Mouse (Mus musculus) embryo, embryonic 10 days (tissue): ENCODE measurements around the gene Bpifa6.
"Not testable (repeated sequence)": the region's sequence is repeated elsewhere in the genome, so short reads cannot be mapped to it uniquely, and the experiment has no call there.

ENCODE experiments used
- DNase-seq: peaks from one replicate; pipeline ENCODE4 v3.0.0-alpha.2; 2015; ENCODE audit warnings: low spot score

Gene Bpifa6

GRCm38 (mm10) chr2:153974582-153974981, at the start of gene Bpifa6:
TSS of gene Bpifa6 (plus strand) at chr2:153974945.
- no peak for DNase-seq

- DNase-seq, result peak; percentile 76
These were observed 44.8 kb upstream of the Bpifa6 start for GRCm38 (mm10) chr2:153929871-153930413.

GRCm38 (mm10) chr2:153931125-153931524, 43.6 kb upstream of the Bpifa6 start:
- no peak for DNase-seq

GRCm38 (mm10) chr2:153933311-153933710, 41.4 kb upstream of the Bpifa6 start:
- DNase-seq, result no peak

GRCm38 (mm10) chr2:153935348-153935747, 39.4 kb upstream of the Bpifa6 start:
- no peak for DNase-seq

- no peak for DNase-seq
These were observed 36.9 kb upstream of the Bpifa6 start, which contains the start of gene Bpifb4 for GRCm38 (mm10) chr2:153937843-153938242. TSS of gene Bpifb4 (plus strand) at chr2:153938212.

- DNase-seq, result peak; percentile 63
These were observed 31.2 kb upstream of the Bpifa6 start for GRCm38 (mm10) chr2:153943537-153943936.

GRCm38 (mm10) chr2:153944567-153944966, 30.2 kb upstream of the Bpifa6 start:
- no peak for DNase-seq

- peak; percentile 81 for DNase-seq
These were observed 21.8 kb upstream of the Bpifa6 start for GRCm38 (mm10) chr2:153952897-153953296.

- peak; percentile 85 for DNase-seq
These were observed 20.9 kb upstream of the Bpifa6 start for GRCm38 (mm10) chr2:153953836-153954235.

- no peak for DNase-seq
These were observed 11.9 kb upstream of the Bpifa6 start for GRCm38 (mm10) chr2:153962821-153963331.

- DNase-seq, result no peak
These were observed 11.4 kb upstream of the Bpifa6 start for GRCm38 (mm10) chr2:153963334-153963733.

- DNase-seq, result peak; percentile 7
These were observed 4.5 kb upstream of the Bpifa6 start for GRCm38 (mm10) chr2:153970221-153970620.

GRCm38 (mm10) chr2:153995770-153996169, 21.0 kb downstream of the Bpifa6 start:
- DNase-seq, result peak; percentile 85

- no peak for DNase-seq
These were observed 25.8 kb downstream of the Bpifa6 start for GRCm38 (mm10) chr2:154000501-154000900.

- DNase-seq, result no peak
These were observed 26.3 kb downstream of the Bpifa6 start for GRCm38 (mm10) chr2:154001056-154001455.

- DNase-seq, result no peak
These were observed 29.7 kb downstream of the Bpifa6 start for GRCm38 (mm10) chr2:154004456-154004855.

- DNase-seq, result no peak
These were observed 30.3 kb downstream of the Bpifa6 start for GRCm38 (mm10) chr2:154005094-154005493.

GRCm38 (mm10) chr2:154005734-154006133, 31.0 kb downstream of the Bpifa6 start:
- DNase-seq, result no peak

GRCm38 (mm10) chr2:154006331-154006730, 31.6 kb downstream of the Bpifa6 start:
- no peak for DNase-seq

GRCm38 (mm10) chr2:154007381-154007780, 32.6 kb downstream of the Bpifa6 start:
- DNase-seq, result no peak

- no peak for DNase-seq
These were observed 33.2 kb downstream of the Bpifa6 start, which contains the start of gene Bpifa2 for GRCm38 (mm10) chr2:154007965-154008364. TSS of gene Bpifa2 (plus strand) at chr2:154008265.

GRCm38 (mm10) chr2:154017990-154018389, 43.2 kb downstream of the Bpifa6 start:
- no peak for DNase-seq

GRCm38 (mm10) chr2:154024676-154025075, 49.9 kb downstream of the Bpifa6 start:
- DNase-seq, result not testable (repeated sequence)
